21 mouse cellular contexts compared by ENCODE assay signal in genomic region chr2:113210023-113210422, GRCm38 (mm10). TPM values are rescaled to one million over a fixed set of nuclear protein-coding genes. Genes with fewer than 3 reads are reported as not detected.
"Had no signal": no experiment of that assay in that cellular context is flagged by ENCODE, and none has a peak within 500 bp of the region (broad histone marks: within the 10 kb centered on the region; RNA-seq: fewer than 3 reads in every experiment).

No protein-coding gene starts in this region.

- H3K4me2 ChIP-seq: liver, embryonic 13.5 days; liver, embryonic 15.5 days; lung, embryonic 15.5 days; midbrain, embryonic 12.5 days; neural tube, embryonic 13.5 days; neural tube, embryonic 15.5 days had no signal

- H3K36me3 ChIP-seq: liver, embryonic 13.5 days; liver, embryonic 15.5 days; lung, embryonic 15.5 days; midbrain, embryonic 12.5 days; neural tube, embryonic 13.5 days; neural tube, embryonic 15.5 days had no signal

- H3K9ac ChIP-seq: liver, embryonic 13.5 days; liver, embryonic 15.5 days; liver, postnatal 0 days; lung, embryonic 15.5 days; midbrain, embryonic 12.5 days; neural tube, embryonic 13.5 days; neural tube, embryonic 15.5 days had no signal

- H3K4me3 ChIP-seq: liver, embryonic 13.5 days; liver, embryonic 15.5 days; lung, embryonic 15.5 days; midbrain, embryonic 12.5 days; myocyte; neural tube, embryonic 13.5 days; neural tube, embryonic 15.5 days had no signal

- ATAC-seq: liver, postnatal 0 days; lung, postnatal 0 days; midbrain, embryonic 16.5 days had no signal

- H3K27me3 ChIP-seq: liver, embryonic 15.5 days had no signal

- DNase-seq: liver, embryonic 13.5 days; liver, postnatal 0 days; lung, adult 2 months; lung, postnatal 14 days; lung, postnatal 36 days; midbrain, embryonic 14.5 days; retina, postnatal 1 day; right cerebral cortex, postnatal 25 days; right cerebral cortex, postnatal 4 days; spleen, adult 18-20 months; thymus, adult 2 months; thymus, postnatal 25 days; thymus, postnatal 4 days had no signal

- H3K27ac ChIP-seq: liver, embryonic 13.5 days; liver, embryonic 15.5 days; lung, embryonic 15.5 days; midbrain, embryonic 12.5 days; neural tube, embryonic 13.5 days; neural tube, embryonic 15.5 days had no signal

- H3K4me1 ChIP-seq: liver, embryonic 13.5 days; liver, embryonic 15.5 days; lung, embryonic 15.5 days; midbrain, embryonic 12.5 days; neural tube, embryonic 13.5 days; neural tube, embryonic 15.5 days had no signal

- H3K9me3 ChIP-seq: liver, embryonic 13.5 days; liver, embryonic 15.5 days; lung, embryonic 15.5 days; midbrain, embryonic 12.5 days; neural tube, embryonic 13.5 days; neural tube, embryonic 15.5 days had no signal

RNA-seq across cellular contexts. Expression of gene Ryr3, which starts 6.9 kb away (rescaled TPM):
- polyA plus RNA-seq: liver, postnatal 0 days had no signal
